Mouse (Mus musculus): ENCODE measurements at regions not wholly inside any gene's neighbourhood (a gene's known extent, or its start where the extent isn't known, plus 50 kb on each side); places are given as distances from the start of the nearest gene placed in this dataset.

GRCm38 (mm10) chr1:125156093-125156492 is 279.4 kb downstream of the Actr3 start:
- DNase-seq (ENCODE audit: inconsistent ontology term): no peak

GRCm38 (mm10) chr1:125149817-125150216 is 285.7 kb downstream of the Actr3 start:
- no peak for DNase-seq (ENCODE audit: inconsistent ontology term)

GRCm38 (mm10) chr1:125123861-125124260 is 311.7 kb downstream of the Actr3 start:
- no peak for DNase-seq (ENCODE audit: inconsistent ontology term)

- DNase-seq (ENCODE audit: inconsistent ontology term): no peak
Observed at GRCm38 (mm10) chr1:125100596-125100995, 334.9 kb downstream of the Actr3 start.

- no peak for DNase-seq (ENCODE audit: inconsistent ontology term)
Observed at GRCm38 (mm10) chr1:125084906-125085305, 350.6 kb downstream of the Actr3 start.

GRCm38 (mm10) chr1:125039572-125040326 is 395.8 kb downstream of the Actr3 start:
- no peak for DNase-seq (ENCODE audit: inconsistent ontology term)

GRCm38 (mm10) chr1:125013301-125013700 is 422.2 kb downstream of the Actr3 start:
- no peak for DNase-seq (ENCODE audit: inconsistent ontology term)

GRCm38 (mm10) chr1:125011893-125012292 is 423.6 kb downstream of the Actr3 start:
- no peak for DNase-seq (ENCODE audit: inconsistent ontology term)

GRCm38 (mm10) chr1:124997577-124997976 is 437.9 kb downstream of the Actr3 start:
- peak; percentile 84 for DNase-seq (ENCODE audit: inconsistent ontology term)

- no peak for DNase-seq (ENCODE audit: inconsistent ontology term)
Observed at GRCm38 (mm10) chr1:124950849-124951248, 484.7 kb downstream of the Actr3 start.

- no peak for DNase-seq (ENCODE audit: inconsistent ontology term)
Observed at GRCm38 (mm10) chr1:124904373-124904772, 531.2 kb downstream of the Actr3 start.

GRCm38 (mm10) chr1:124871148-124871547 is 564.4 kb downstream of the Actr3 start:
- no peak for DNase-seq (ENCODE audit: inconsistent ontology term)

- peak; percentile 90 for DNase-seq (ENCODE audit: inconsistent ontology term)
Observed at GRCm38 (mm10) chr1:124866248-124866647, 569.3 kb downstream of the Actr3 start.

GRCm38 (mm10) chr1:124845681-124846080 is 589.8 kb downstream of the Actr3 start:
- DNase-seq (ENCODE audit: inconsistent ontology term): peak; percentile 51

- no peak for DNase-seq (ENCODE audit: inconsistent ontology term)
Observed at GRCm38 (mm10) chr1:124825717-124826116, 609.8 kb downstream of the Actr3 start.

- DNase-seq (ENCODE audit: inconsistent ontology term): no peak
Observed at GRCm38 (mm10) chr1:124793026-124793425, 642.5 kb downstream of the Actr3 start.

- no peak for DNase-seq (ENCODE audit: inconsistent ontology term)
Observed at GRCm38 (mm10) chr1:124790646-124791045, 644.9 kb downstream of the Actr3 start.

- DNase-seq (ENCODE audit: inconsistent ontology term): no peak
Observed at GRCm38 (mm10) chr1:124790130-124790529, 645.4 kb downstream of the Actr3 start.

- no peak for DNase-seq (ENCODE audit: inconsistent ontology term)
Observed at GRCm38 (mm10) chr1:124783066-124783465, 652.5 kb downstream of the Actr3 start.

- DNase-seq (ENCODE audit: inconsistent ontology term): no peak
Observed at GRCm38 (mm10) chr1:124777685-124778084, 657.8 kb downstream of the Actr3 start.

- no peak for DNase-seq (ENCODE audit: inconsistent ontology term)
Observed at GRCm38 (mm10) chr1:124756721-124757120, 678.8 kb downstream of the Actr3 start.

- no peak for DNase-seq (ENCODE audit: inconsistent ontology term)
Observed at GRCm38 (mm10) chr1:124739777-124740176, 694.4 kb upstream of the Dpp10 start.

- DNase-seq (ENCODE audit: inconsistent ontology term): no peak
Observed at GRCm38 (mm10) chr1:124730364-124730763, 685.0 kb upstream of the Dpp10 start.

GRCm38 (mm10) chr1:124718065-124718464 is 672.7 kb upstream of the Dpp10 start:
- DNase-seq (ENCODE audit: inconsistent ontology term): peak; percentile 49
